Mouse (Mus musculus) MN1 (cell line): Measurements from ENCODE around the gene Erbb2.

Experiments used
- DNase-seq: peaks from one replicate; pipeline ENCODE4 v3.0.0-alpha.2; 2016; ENCODE audit warnings: low spot score

Erbb2 gene

GRCm38 (mm10) chr11:98385638-98386585 is 26.4 kb upstream of the Erbb2 start, which contains the start of gene Pnmt:
TSS of gene Pnmt (plus strand) at chr11:98386450.
- no peak for DNase-seq

- DNase-seq: no peak
Observed at GRCm38 (mm10) chr11:98386596-98386995, 25.7 kb upstream of the Erbb2 start.

DNA sequence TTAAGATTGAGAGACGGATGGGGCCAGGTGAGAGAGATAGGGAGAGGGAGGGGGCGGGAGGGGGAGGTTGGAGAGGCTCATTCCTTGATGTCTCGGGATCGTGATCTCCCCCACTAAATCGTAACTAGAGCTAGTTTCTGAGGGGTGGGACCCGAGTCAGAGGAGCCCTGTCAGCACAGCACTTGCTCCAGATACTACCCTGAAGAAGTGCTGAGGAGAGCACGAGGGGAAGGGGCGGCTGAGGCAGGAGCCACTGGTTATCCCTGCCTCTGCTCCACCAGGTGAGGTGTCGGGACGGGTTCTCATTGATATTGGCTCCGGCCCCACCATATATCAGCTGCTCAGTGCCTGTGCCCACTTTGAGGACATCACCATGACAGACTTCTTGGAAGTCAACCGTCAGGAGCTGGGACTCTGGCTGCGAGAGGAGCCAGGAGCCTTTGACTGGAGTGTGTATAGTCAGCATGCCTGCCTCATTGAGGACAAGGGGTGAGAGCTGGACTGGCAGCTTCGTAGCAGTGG is 25.2 kb upstream of the Erbb2 start:
- no peak for DNase-seq

DNA sequence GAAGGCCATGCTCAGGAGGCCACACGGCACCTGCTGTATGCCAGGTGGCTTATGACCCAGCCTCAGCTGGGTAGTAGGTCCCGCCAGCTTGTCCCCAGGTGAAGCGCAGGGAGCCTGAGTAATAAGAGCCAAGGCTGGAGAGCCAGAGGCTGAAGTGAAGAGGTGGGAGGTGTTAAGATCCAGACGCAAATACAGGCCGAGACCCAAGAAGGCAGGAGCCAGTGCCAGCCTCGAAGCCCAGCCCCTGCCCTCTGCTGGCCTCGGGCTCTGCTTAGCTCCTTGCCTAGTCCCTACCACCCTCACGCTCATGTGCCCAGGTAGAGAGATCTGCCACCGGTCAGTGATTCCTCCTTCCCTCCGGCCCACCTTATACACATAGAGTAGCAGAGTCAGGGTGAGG is 24.0 kb upstream of the Erbb2 start:
- DNase-seq: no peak

DNA sequence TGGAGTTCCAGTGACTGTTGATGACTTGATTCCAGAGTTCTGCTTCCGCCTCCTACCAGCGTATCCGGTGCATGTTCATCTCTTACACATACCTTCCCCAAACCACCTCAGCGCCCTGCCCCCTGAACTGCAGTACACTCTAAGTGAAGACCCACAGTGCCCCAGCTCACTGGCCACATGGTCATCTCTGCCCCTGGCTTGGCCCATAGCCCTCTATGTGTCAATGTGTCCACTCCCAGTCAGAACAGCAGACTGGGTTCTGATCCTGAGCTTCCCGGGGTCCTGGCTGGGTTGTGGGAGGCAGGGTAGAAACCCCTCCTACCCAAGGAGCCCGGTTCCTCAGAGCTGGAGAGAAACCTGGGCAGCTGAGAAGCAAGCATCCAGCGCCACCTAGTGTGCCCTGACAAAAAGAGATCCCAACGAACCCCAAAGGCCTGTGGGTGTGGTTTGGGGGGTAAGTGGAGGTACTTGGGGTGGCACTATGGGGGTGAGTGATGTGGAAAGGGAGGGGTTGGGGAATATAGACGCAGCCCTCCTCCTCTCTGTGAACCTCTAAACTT is 23.0 kb upstream of the Erbb2 start:
- peak; percentile 22 for DNase-seq

DNA sequence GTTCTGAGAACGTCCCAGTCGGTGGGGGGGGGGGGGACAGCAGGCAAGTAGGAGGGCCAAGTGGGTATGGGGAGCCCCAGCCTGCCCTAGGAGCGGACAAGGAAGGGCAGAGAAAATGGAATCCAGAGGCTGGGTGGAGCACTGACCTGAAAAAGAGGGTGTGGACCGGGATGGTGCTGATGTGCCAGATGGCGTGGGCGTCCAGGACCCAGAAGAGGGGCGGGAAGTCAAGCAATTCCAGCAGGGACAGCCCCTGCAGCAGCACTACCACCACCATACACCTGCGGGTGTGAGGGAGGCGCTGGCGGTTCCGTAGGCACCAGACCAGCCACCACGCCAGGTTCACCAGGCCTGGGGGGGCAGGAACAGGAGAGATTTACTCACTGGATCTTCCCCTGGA is 22.1 kb upstream of the Erbb2 start:
- no peak for DNase-seq

GRCm38 (mm10) chr11:98392034-98392433 is 20.2 kb upstream of the Erbb2 start:
- no peak for DNase-seq

GRCm38 (mm10) chr11:98392645-98393044 is 19.6 kb upstream of the Erbb2 start:
- peak; percentile 45 for DNase-seq

- peak; percentile 36 for DNase-seq
Observed at GRCm38 (mm10) chr11:98393317-98393716, 19.0 kb upstream of the Erbb2 start.

DNA sequence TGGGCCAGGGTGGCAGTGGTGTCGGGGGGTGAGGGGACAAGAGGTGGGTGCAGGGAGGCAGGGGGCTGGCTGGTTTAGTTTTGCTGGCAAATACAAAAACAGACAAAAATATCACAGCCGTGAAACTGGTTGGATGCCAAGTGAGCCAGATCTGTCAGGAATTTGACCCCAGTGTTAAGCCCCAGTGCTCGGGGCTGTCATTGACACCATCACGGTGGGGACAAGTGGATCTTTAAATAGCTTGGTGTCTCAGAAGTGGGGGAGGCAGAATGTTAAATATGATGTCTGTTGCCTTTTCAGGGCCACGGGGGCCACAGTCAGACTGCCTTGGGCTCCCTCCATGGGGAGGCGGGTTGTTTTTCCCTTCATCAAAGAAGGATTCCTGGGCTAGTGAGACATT is 18.0 kb upstream of the Erbb2 start:
- DNase-seq: no peak

- no peak for DNase-seq
Observed at GRCm38 (mm10) chr11:98395041-98395440, 17.2 kb upstream of the Erbb2 start.

GRCm38 (mm10) chr11:98397946-98398345 is 14.3 kb upstream of the Erbb2 start:
- no peak for DNase-seq

DNA sequence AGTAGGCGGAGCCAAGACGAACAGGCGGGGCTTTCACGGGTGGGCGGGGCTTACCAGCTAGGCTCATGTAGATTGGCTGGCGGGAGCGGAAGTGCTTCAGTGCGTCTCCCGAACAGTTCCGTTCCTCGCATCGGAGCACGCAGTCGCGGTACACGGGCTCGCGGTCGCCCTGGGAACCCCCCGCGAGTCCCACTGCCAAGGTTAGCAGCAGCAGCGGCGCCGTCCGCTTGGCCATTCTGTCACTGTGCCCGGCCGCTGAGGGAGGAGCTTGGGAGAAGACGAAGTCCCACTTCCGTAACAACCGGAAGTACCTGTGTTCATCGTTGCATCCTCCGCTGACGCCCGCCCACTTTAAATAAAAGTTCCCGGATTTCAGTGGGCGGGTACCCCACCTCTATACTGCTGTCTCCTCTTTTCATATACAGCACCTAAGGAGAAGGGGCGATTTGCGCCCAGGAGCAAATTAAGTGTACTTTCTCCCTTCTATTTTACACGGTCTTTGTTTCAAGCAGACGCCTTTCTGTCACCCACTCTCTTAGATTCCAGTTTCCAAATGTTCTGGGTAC is 12.0 kb upstream of the Erbb2 start, which contains the start of gene Pgap3:
Pgap3 (minus strand) TSS at position 330 of the 566 bp plus-strand sequence.
- peak; percentile 86 for DNase-seq

- peak; percentile 16 for DNase-seq
Observed at GRCm38 (mm10) chr11:98400816-98401215, 11.5 kb upstream of the Erbb2 start.

GRCm38 (mm10) chr11:98406621-98407020 is 5.6 kb upstream of the Erbb2 start:
- no peak for DNase-seq

GRCm38 (mm10) chr11:98408872-98409271 is 3.4 kb upstream of the Erbb2 start:
- no peak for DNase-seq

DNA sequence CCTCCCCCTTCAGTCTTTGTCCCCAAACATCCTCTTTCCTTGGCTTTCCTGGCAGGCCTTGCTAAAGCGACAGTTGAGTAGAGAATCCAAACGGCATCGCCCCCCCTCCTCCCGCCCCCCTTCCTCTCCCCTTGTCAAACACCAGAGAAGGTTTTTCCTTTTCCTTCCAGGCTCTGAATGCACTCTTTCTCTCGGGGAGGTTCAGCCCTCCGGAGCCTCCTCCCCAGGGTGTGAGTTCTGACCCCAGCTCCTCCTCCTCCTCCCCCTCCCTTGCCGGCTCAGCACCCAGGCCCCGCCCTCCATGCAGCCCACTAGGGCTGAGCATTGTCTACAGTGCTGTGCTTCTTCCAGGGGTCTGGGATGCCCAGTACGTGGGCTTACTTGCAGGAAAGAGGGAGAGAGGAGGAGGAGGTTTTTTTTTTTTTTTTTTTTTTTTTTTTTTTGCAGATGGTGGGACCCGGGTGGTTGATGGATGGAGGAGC is 2.9 kb upstream of the Erbb2 start:
- DNase-seq: no peak

DNA sequence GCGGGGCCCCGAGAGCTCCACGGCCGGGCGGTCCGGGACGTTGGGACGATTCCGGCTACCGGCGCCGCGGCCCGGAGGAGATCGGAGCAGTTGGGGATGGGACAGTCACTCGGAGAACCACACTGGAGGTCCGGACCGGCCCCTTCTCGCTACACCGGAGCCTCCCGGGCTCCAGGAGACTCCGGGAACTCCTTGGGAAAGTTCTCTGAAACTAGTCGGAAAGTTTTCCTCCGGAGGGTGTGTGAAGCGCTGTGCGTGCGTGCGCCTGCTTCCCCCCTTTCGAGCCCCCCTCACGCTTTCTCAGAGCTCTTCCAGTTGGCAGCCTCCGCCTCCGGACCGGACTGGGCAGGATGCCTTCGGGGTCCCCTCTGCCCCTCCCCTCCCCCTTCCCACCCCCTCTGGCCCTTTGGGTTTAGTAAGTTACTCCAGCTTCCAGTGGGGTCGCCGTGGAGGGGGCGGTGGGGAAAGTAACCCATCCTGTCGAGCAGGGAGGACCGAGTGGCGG is 579 bp downstream of the Erbb2 start:
- DNase-seq: no peak

DNA sequence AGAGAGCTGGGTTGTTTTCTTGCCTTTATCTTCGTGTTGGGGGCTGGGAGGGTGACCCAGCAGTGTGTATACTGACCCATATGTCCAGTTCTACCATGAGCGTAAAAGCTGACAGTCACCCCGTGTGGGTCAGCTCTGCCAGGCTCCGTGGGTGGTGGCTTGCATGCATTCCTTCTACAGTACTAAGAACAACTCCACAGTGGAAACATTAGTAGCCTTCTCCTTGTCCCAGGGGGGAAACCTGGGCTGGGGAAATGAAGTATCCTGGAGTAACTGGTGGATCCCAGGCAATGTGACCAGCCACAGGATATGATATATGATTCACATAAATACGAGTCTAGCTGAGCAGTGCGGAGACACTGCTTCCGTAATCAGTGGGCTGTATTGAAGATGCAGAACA is 1.5 kb downstream of the Erbb2 start:
- DNase-seq: no peak

DNA sequence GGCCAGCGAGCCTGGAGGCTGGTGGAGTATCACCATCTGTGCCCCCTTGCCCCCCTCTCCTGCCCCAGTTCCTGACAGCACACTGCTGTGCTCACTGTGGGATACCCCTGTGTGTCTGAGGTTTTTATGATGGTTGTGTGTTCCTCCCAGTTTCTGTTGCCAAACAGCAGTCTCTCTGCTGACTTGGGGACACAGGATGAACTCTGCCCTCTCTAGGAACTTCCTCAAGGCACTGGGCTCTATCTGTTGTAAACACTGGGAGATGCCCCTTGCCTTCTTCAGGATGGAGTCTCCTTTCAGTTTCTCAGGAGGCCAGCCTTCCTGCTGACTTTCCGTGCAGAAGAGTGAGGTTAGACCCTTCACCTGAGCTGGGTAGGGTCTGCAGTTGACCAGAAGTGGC is 1.9 kb downstream of the Erbb2 start:
- no peak for DNase-seq

GRCm38 (mm10) chr11:98417074-98417473 is 4.8 kb downstream of the Erbb2 start:
- no peak for DNase-seq

- no peak for DNase-seq
Observed at GRCm38 (mm10) chr11:98418273-98418672, 6.0 kb downstream of the Erbb2 start.
